Mouse (Mus musculus): ENCODE results near the gene Mnd1.

GRCm38 (mm10) chr3:84198229-84198628, 42.6 kb upstream of the Mnd1 start:
- TF ChIP-seq MAFK (IDR thresholded peaks at IDR 0.05; ENCODE audit: insufficient read depth, low read depth, low read length) (no peak), ZNF384 (IDR thresholded peaks at IDR 0.05; ENCODE audit: low read depth, low read length) (no peak), ZC3H11A (IDR thresholded peaks at IDR 0.05; ENCODE audit: borderline replicate concordance, low read depth, low read length) (no peak), HCFC1 (IDR thresholded peaks at IDR 0.05; ENCODE audit: borderline replicate concordance, insufficient read depth, low read length) (no peak), CHD2 (IDR thresholded peaks at IDR 0.05; ENCODE audit: low read depth, low read length) (no peak)

All from ES-E14 (cell line).